8 mouse cellular contexts compared by ENCODE assay signal in genomic region chrX:159255123-159255978, GRCm38 (mm10). TPM values are rescaled to one million over a fixed set of nuclear protein-coding genes. Genes with fewer than 3 reads are reported as not detected.
DNase-seq lines count a peak whose midpoint lies in the region; ATAC-seq lines count a peak whose summit lies in the region.

No protein-coding gene starts in this region.

- H3K9ac ChIP-seq in hindbrain, embryonic 16.5 days (ENCODE audit: low read depth, low read length): peak overlapping the region; percentile 70

- H3K27me3 ChIP-seq in hindbrain, embryonic 16.5 days (replicated peaks; ENCODE audit: control insufficient read depth, insufficient read depth, low read length): peaks cover 4% of the 10 kb centered on the region
- peaks cover 5% of the 10 kb centered on the region for H3K27me3 ChIP-seq in megakaryocyte, embryonic 14.5 days (replicated peaks)

- no peaks in the 10 kb centered on the region for H3K4me1 ChIP-seq in hindbrain, embryonic 16.5 days (ENCODE audit: control insufficient read depth, insufficient read depth, low read depth, low read length)
- peaks cover 4% of the 10 kb centered on the region for H3K4me1 ChIP-seq in megakaryocyte, embryonic 14.5 days

- H3K9me3 ChIP-seq in hindbrain, embryonic 16.5 days (ENCODE audit: control insufficient read depth, low read length): no peaks in the 10 kb centered on the region; the same call in 1 of the 2 replicates
- peaks cover 14% of the 10 kb centered on the region; the same call in 1 of the 2 replicates for H3K9me3 ChIP-seq in megakaryocyte, embryonic 14.5 days

- peak; percentile 97 for ATAC-seq in hindbrain, embryonic 16.5 days

- peak overlapping the region; percentile 66 for H3K4me2 ChIP-seq in hindbrain, embryonic 16.5 days (ENCODE audit: low read length)

- peak; percentile 93 for DNase-seq in ZHBTc4 (ENCODE audit: low read depth, low spot score)
- DNase-seq in cerebellum, postnatal 36 days: peak; percentile 74 to 86
- peak; percentile 84 for DNase-seq in gastrocnemius, adult 18-20 months (ENCODE audit: low spot score)
- peak; percentile 61 to 65 for DNase-seq in left cerebral cortex, adult 9 months (ENCODE audit: low spot score in 2 of 2)
- peak; percentile 65 to 72 for DNase-seq in right cerebral cortex, adult 2 months (ENCODE audit: low spot score in 2 of 2)
- peak; percentile 38 for DNase-seq in urinary bladder, postnatal 10 days (ENCODE audit: low spot score)

- H3K4me3 ChIP-seq in hindbrain, embryonic 16.5 days (ENCODE audit: low read length): peak overlapping the region; percentile 61
- peak overlapping the region; percentile 95 for H3K4me3 ChIP-seq in megakaryocyte, embryonic 14.5 days (replicated peaks)

- H3K27ac ChIP-seq in hindbrain, embryonic 16.5 days (ENCODE audit: low read depth, low read length): peak overlapping the region; percentile 87

- WGBS in hindbrain, embryonic 16.5 days: 9% methylated on average over 38 of the region's 71 CpGs

- no peaks in the 10 kb centered on the region for H3K36me3 ChIP-seq in hindbrain, embryonic 16.5 days (ENCODE audit: control insufficient read depth, insufficient read depth, low read length)
- H3K36me3 ChIP-seq in megakaryocyte, embryonic 14.5 days (replicated peaks; ENCODE audit: low read length): no peaks in the 10 kb centered on the region

RNA-seq across cellular contexts. Expression of gene Rps6ka3, which starts 45.2 kb away (rescaled TPM):
- 10 to 100 TPM; 47.9 to 55.1 TPM for total RNA-seq in gastrocnemius, adult 18-20 months (2021)
- polyA plus RNA-seq in hindbrain, embryonic 16.5 days (2015; fragmentation: Nextera tagmentation; extraction: Ambion mirVana): 3.2 and 3.6 TPM in 2 replicates
- 1.5 and 1.8 TPM in 2 replicates for polyA plus RNA-seq in megakaryocyte, embryonic 14.5 days (2012; ENCODE audit: insufficient read depth, low replicate concordance)

Comparison
In these comparisons a context has a peak if more than half of its experiments do, and no peak if none do; other contexts are left out.
1. Peak in every context shown above with its lines: DNase-seq, ATAC-seq, H3K4me3 ChIP-seq and H3K27ac ChIP-seq.
2. DNase-seq: peak in every context shown above with its lines; median percentile 93 in ZHBTc4; 84 in gastrocnemius, adult 18-20 months; 80 in cerebellum, postnatal 36 days; 68 in right cerebral cortex, adult 2 months; 63 in left cerebral cortex, adult 9 months; 38 in urinary bladder, postnatal 10 days.